Mouse (Mus musculus): ENCODE data around the gene Suox. TPM values are rescaled to one million over a fixed set of nuclear protein-coding genes. Genes with fewer than 3 reads are reported as not detected.
"Not testable (repeated sequence)": the region's sequence is repeated elsewhere in the genome, so short reads cannot be mapped to it uniquely, and the experiment has no call there.

The Suox gene
- polyA plus RNA-seq, 1 experiment from 2014 or later, result 15.1 TPM

- peak; percentile 44; the same call in 1 of the 2 replicates for ATAC-seq (ENCODE audit: low FRiP score)
- WGBS, result 9% methylated on average over 11 of the region's 11 CpGs
- Histone ChIP-seq H3K4me2 (replicated peaks) (peak overlapping the region; percentile 32), H3K27ac (no peak overlapping the region), H3K27me3 (no peaks in the 10 kb centered on the region), H3K4me1 (peaks cover 9% of the 10 kb centered on the region; the same call in 1 of the 2 replicates), H3K9me3 (replicated peaks) (no peaks in the 10 kb centered on the region), H3K4me3 (no peak overlapping the region), H3K36me3 (peaks cover 65% of the 10 kb centered on the region), H3K9ac (peak overlapping the region; percentile 27; the same call in 1 of the 2 replicates)
Observed at GRCm38 (mm10) chr10:128637011-128637410, 36.9 kb downstream of the Suox start.

GRCm38 (mm10) chr10:128636561-128636960, 37.3 kb downstream of the Suox start:
- 46% methylated on average over 6 of the region's 6 CpGs for WGBS
- H3K4me2 ChIP-seq (replicated peaks), result no peak overlapping the region
- peak overlapping the region; percentile 27; the same call in 1 of the 2 replicates for H3K9ac ChIP-seq

GRCm38 (mm10) chr10:128635697-128636096, 38.2 kb downstream of the Suox start:
- Histone ChIP-seq H3K9ac (no peak overlapping the region), H3K4me1 (peaks cover 9% of the 10 kb centered on the region; the same call in 1 of the 2 replicates), H3K4me3 (no peak overlapping the region), H3K27ac (no peak overlapping the region), H3K4me2 (replicated peaks) (no peak overlapping the region), H3K36me3 (peaks cover 54% of the 10 kb centered on the region), H3K27me3 (no peaks in the 10 kb centered on the region), H3K9me3 (replicated peaks) (no peaks in the 10 kb centered on the region)
- 95% methylated on average over 13 of the region's 13 CpGs for WGBS
- no peak for ATAC-seq (ENCODE audit: low FRiP score)

More at GRCm38 (mm10) chr10:128636561-128636960, 37.3 kb downstream of the Suox start:
- no peak overlapping the region for H3K27ac ChIP-seq
- peaks cover 61% of the 10 kb centered on the region for H3K36me3 ChIP-seq
- H3K4me1 ChIP-seq, result peaks cover 9% of the 10 kb centered on the region; the same call in 1 of the 2 replicates
- no peak overlapping the region for H3K4me3 ChIP-seq
- no peaks in the 10 kb centered on the region for H3K9me3 ChIP-seq (replicated peaks)
- no peaks in the 10 kb centered on the region for H3K27me3 ChIP-seq
- no peak for ATAC-seq (ENCODE audit: low FRiP score)

GRCm38 (mm10) chr10:128631571-128631970, 42.3 kb downstream of the Suox start:
- no peak for ATAC-seq (ENCODE audit: low FRiP score)
- no peak overlapping the region for H3K4me3 ChIP-seq
- peaks cover 37% of the 10 kb centered on the region for H3K36me3 ChIP-seq
- 19% methylated on average over 6 of the region's 6 CpGs for WGBS
- H3K9ac ChIP-seq, result no peak overlapping the region
- H3K4me2 ChIP-seq (replicated peaks), result no peak overlapping the region
- no peak overlapping the region for H3K27ac ChIP-seq
- H3K4me1 ChIP-seq, result no peaks in the 10 kb centered on the region
- no peaks in the 10 kb centered on the region for H3K9me3 ChIP-seq (replicated peaks)
- H3K27me3 ChIP-seq, result no peaks in the 10 kb centered on the region

GRCm38 (mm10) chr10:128630306-128630705, 43.6 kb downstream of the Suox start:
- H3K9ac ChIP-seq; H3K27me3 ChIP-seq; H3K27ac ChIP-seq; H3K9me3 ChIP-seq (replicated peaks); ATAC-seq (ENCODE audit: low FRiP score); H3K4me3 ChIP-seq; H3K4me1 ChIP-seq; H3K4me2 ChIP-seq (replicated peaks): not testable (repeated sequence)
- H3K36me3 ChIP-seq, result peaks cover 25% of the 10 kb centered on the region
- 84% methylated on average over 5 of the region's 5 CpGs for WGBS

DNA sequence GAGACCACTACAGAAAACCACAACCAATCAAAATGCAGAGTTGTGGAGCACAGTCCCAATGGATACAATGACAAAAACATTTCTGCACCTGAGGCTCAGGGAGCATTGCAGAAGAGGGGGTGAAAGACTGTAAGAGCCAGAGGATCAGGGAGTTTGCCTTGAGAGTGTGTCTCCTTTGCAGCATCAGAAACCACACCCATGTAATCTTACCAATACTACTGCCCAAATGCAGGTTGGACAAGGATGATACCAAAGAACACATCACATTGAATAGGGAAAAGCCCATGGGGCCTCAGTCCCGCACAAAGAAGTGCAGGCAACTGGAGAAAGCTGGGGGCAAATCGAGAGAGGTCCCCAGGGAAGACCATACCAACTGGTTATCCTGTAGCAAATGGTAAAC, 44.1 kb downstream of the Suox start:
- Histone ChIP-seq H3K9me3 (replicated peaks) (no peaks in the 10 kb centered on the region), H3K9ac (no peak overlapping the region), H3K4me3 (no peak overlapping the region), H3K36me3 (peaks cover 24% of the 10 kb centered on the region), H3K27me3 (no peaks in the 10 kb centered on the region), H3K4me1 (peaks cover 10% of the 10 kb centered on the region), H3K27ac (no peak overlapping the region), H3K4me2 (replicated peaks) (no peak overlapping the region)
- 78% methylated on average over 2 of the region's 2 CpGs for WGBS
- no peak for ATAC-seq (ENCODE audit: low FRiP score)

GRCm38 (mm10) chr10:128627398-128628317, 46.2 kb downstream of the Suox start:
- peaks cover 10% of the 10 kb centered on the region for H3K4me1 ChIP-seq
- H3K36me3 ChIP-seq, result peaks cover 24% of the 10 kb centered on the region
- H3K27me3 ChIP-seq, result no peaks in the 10 kb centered on the region
- ATAC-seq (ENCODE audit: low FRiP score), result 0 out of 2 replicates have a peak, but pooled peaks have one; percentile 17
- H3K27ac ChIP-seq, result no peak overlapping the region
- H3K9me3 ChIP-seq (replicated peaks), result no peaks in the 10 kb centered on the region
- no peak overlapping the region for H3K4me2 ChIP-seq (replicated peaks)
- 88% methylated on average over 10 of the region's 10 CpGs for WGBS
- no peak overlapping the region for H3K4me3 ChIP-seq
- no peak overlapping the region for H3K9ac ChIP-seq

DNA sequence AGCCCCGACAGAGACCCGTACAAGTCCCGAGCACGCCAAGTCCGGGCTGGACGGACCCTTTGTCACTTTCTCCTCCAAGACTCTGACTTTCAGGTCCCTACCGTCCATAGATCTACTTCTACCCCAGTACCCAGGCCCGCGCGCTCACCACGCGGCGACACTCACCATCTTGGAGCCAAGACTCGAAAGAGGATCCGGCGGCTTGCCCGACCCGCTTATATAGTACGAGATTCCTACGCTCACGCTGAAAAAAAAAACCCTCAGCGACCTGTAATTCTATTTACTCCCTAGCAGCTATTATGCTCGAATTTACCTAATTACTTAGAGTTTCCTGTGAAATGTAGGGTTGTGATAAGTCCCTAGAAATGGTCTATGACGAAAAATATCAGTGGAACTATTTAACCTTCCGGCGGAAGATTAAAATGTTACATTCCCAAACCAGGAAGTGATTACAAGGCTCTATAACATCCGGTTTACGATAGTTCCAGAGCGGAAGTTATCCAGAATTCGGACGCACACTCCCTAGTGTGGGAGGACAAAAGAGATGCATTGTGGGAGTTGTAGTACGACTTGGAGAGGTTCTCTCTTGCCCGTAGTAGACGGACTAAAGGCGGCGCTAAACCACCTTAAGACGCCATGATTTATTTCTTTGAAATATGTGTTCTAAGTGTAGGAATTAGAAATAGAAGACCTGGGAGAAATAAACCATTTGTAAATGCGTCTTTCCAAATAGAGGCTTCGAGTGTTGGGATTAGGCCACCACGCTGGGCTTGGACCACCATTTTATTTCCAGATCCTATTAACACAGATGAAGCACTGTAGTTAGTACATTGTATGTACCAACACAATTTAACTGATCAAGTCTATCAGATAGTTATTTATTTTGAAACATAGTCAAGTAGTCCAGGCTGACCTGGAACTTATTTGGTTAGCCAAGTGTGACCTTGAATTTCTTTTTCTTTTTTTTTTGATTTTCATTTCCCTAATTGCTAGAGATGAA, 47.3 kb downstream of the Suox start, which contains the start of gene Rps26:
Rps26 (minus strand) TSS at position 437 of the 1,000 bp plus-strand sequence.
- Histone ChIP-seq H3K4me3 (peak within 1 kb of the TSS; percentile 85), H3K4me1 (peaks cover 10% of the 10 kb centered on the region), H3K27ac (peak within 1 kb of the TSS; percentile 55), H3K4me2 (replicated peaks) (peak within 1 kb of the TSS; percentile 89), H3K9me3 (replicated peaks) (no peaks in the 10 kb centered on the region), H3K9ac (peak within 1 kb of the TSS; percentile 90), H3K36me3 (peaks cover 25% of the 10 kb centered on the region), H3K27me3 (no peaks in the 10 kb centered on the region)
- WGBS, result 1% methylated on average over 40 of the region's 40 CpGs
- peak; percentile 98 for ATAC-seq (ENCODE audit: low FRiP score)

DNA sequence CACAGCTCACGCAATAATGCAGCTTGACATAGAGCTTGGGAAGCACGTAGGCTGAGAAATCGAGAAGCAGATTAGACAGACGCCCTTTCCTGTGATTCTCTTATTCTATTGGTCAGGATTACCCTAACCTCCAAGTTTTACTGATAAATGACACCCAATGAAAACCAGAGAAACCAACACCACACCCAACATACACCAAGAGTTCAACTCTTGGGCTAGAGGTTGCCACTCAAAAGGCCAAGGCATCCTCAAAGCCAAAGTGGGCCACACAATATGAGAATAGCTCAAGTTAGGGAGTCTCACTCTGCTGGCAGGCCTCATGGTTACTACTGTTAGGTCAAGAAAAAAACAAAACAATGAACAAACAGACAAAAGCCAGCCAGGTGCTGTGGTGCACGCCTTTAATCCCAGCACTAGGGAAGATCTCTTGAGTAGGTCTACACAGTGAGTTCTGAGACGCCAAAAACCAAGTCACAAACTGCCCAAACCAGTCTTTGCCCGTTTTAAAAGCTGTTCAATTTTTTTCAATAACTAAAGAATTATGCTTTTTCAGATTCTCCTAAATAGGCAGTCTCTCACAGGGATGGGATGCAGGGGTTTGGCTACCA, 48.5 kb downstream of the Suox start:
- Histone ChIP-seq H3K9ac (peak overlapping the region; percentile 90), H3K36me3 (peaks cover 25% of the 10 kb centered on the region), H3K4me3 (peak overlapping the region; percentile 85), H3K4me2 (replicated peaks) (peak overlapping the region; percentile 89), H3K27ac (peak overlapping the region; percentile 32; the same call in 1 of the 2 replicates), H3K9me3 (replicated peaks) (no peaks in the 10 kb centered on the region), H3K27me3 (no peaks in the 10 kb centered on the region), H3K4me1 (peaks cover 10% of the 10 kb centered on the region)
- ATAC-seq (ENCODE audit: low FRiP score), result no peak
- WGBS, result 51% methylated on average over 7 of the region's 7 CpGs

DNA sequence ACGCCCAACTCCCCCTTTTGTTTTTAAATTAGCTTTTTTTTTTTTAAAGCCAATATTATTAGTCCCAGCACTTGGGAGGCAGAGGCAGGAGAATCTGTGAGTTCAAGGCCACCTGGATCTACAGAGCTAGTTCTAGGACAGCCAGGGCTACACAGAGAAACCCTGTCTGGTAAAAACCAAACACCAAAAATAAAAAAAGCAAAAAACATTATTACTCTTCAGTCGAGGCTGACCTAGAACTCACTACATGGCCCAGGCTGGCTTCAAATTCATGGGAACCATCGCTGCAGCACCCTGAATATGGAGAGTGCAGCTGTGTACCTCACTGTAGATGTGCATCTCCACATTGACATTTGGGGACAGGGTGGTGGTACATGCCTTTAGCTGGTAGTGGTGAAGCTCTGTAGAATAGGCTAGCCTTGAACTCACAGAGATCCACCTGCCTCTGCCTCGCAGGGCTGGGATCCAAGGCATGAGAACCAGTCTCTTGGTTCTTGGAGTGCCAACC, 50.7 kb downstream of the Suox start:
- H3K36me3 ChIP-seq, result peaks cover 25% of the 10 kb centered on the region
- not testable (repeated sequence) for H3K27me3 ChIP-seq; H3K4me2 ChIP-seq (replicated peaks); H3K4me3 ChIP-seq; H3K9me3 ChIP-seq (replicated peaks); H3K9ac ChIP-seq; H3K27ac ChIP-seq; ATAC-seq (ENCODE audit: low FRiP score)
- WGBS, result 86% methylated on average over 4 of the region's 4 CpGs
- H3K4me1 ChIP-seq, result peaks cover 10% of the 10 kb centered on the region

DNA sequence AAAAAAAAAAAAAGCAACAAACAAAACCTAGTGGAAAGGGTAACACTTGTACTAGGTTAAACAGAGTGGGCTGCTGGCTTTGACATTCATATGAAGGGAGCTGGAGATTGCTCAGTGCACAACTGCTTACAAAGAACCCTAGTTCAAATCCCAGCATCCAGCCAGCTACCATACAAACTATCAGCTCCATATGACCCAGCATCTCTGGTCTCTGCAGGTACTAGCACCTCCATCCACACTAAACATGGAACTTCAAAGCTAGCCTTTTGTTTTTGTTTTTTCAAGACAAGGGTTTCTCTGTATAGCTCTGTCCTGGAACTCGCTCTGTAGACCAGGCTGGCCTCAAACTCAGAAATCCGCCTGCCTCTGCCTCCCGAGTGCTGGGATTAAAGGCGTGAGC, 51.2 kb downstream of the Suox start:
- H3K4me2 ChIP-seq (replicated peaks), result no peak overlapping the region
- H3K9ac ChIP-seq, result no peak overlapping the region
- no peaks in the 10 kb centered on the region for H3K9me3 ChIP-seq (replicated peaks)
- ATAC-seq (ENCODE audit: low FRiP score), result no peak
- H3K27ac ChIP-seq, result no peak overlapping the region
- H3K4me1 ChIP-seq, result peaks cover 10% of the 10 kb centered on the region
- H3K36me3 ChIP-seq, result peaks cover 25% of the 10 kb centered on the region
- WGBS, result 88% methylated on average over 4 of the region's 4 CpGs
- no peaks in the 10 kb centered on the region for H3K27me3 ChIP-seq
- H3K4me3 ChIP-seq, result no peak overlapping the region
